Mouse (Mus musculus): ENCODE results near the gene Dnase1l1. TPM values are rescaled to one million over a fixed set of nuclear protein-coding genes. Genes with fewer than 3 reads are reported as not detected.

The Dnase1l1 gene
- 10.6 TPM for total RNA-seq (2023)

GRCm38 (mm10) chrX:74281732-74282394 lies at the start of gene Dnase1l1, which contains the start of gene Taz:
Dnase1l1 (minus strand) TSS chrX:74282337.
Taz (plus strand) TSS chrX:74281912.

GRCm38 (mm10) chrX:74328725-74329161 lies 46.6 kb upstream of the Dnase1l1 start, which contains the start of gene Plxna3:
Plxna3 (plus strand) TSS chrX:74329066.

GRCm38 (mm10) chrX:74312540-74313464 lies 30.7 kb upstream of the Dnase1l1 start, which contains the start of gene Fam50a:
Fam50a (plus strand) TSS chrX:74313033.

GRCm38 (mm10) chrX:74304867-74305700 lies 22.9 kb upstream of the Dnase1l1 start, which contains the start of gene Gdi1:
Gdi1 (plus strand) TSS chrX:74304998.

GRCm38 (mm10) chrX:74296538-74297448 lies 14.7 kb upstream of the Dnase1l1 start, which contains the start of gene Atp6ap1:
Atp6ap1 (plus strand) TSS chrX:74297097.

GRCm38 (mm10) chrX:74270062-74270901 lies 11.9 kb downstream of the Dnase1l1 start, which contains the start of gene Rpl10:
Rpl10 (plus strand) TSS chrX:74270812.

GRCm38 (mm10) chrX:74254153-74254887 lies 27.8 kb downstream of the Dnase1l1 start, which contains the start of gene Emd:
Emd (plus strand) TSS chrX:74254687.

GRCm38 (mm10) chrX:74249615-74250014 lies 32.5 kb downstream of the Dnase1l1 start, which contains the start of gene Flna:
Flna (minus strand) TSS chrX:74249820.

Other genes with a start within 250 kb of the Dnase1l1 start
- gene Opn1mw, start 154.9 kb downstream of the Dnase1l1 start, total RNA-seq (2023), result not detected
- gene Mecp2, start 147.0 kb downstream of the Dnase1l1 start, total RNA-seq (2023), result 49.3 TPM
- gene Tex28, start 114.5 kb downstream of the Dnase1l1 start, total RNA-seq (2023), result not detected
- gene Tktl1, start 105.1 kb downstream of the Dnase1l1 start, total RNA-seq (2023), result not detected
- 638 TPM for gene Flna, start 32.5 kb downstream of the Dnase1l1 start, total RNA-seq (2023)
- 81.9 TPM for gene Emd, start 27.6 kb downstream of the Dnase1l1 start, total RNA-seq (2023)
- gene Rpl10, start 11.5 kb downstream of the Dnase1l1 start, total RNA-seq (2023), result 757 TPM
- gene Taz, start 425 bp downstream of the Dnase1l1 start, total RNA-seq (2023), result 59.6 TPM
- gene Atp6ap1, start 14.8 kb upstream of the Dnase1l1 start, total RNA-seq (2023), result 111 TPM
- 179 TPM for gene Gdi1, start 22.7 kb upstream of the Dnase1l1 start, total RNA-seq (2023)
- gene Fam50a, start 30.7 kb upstream of the Dnase1l1 start, total RNA-seq (2023), result 69.5 TPM
- gene Plxna3, start 46.7 kb upstream of the Dnase1l1 start, total RNA-seq (2023), result 8.1 TPM
- 12.4 TPM for gene Lage3, start 71.3 kb upstream of the Dnase1l1 start, total RNA-seq (2023)
- 25.0 TPM for gene Ubl4a, start 90.9 kb upstream of the Dnase1l1 start, total RNA-seq (2023)
- gene Slc10a3, start 91.0 kb upstream of the Dnase1l1 start, total RNA-seq (2023), result 15.4 TPM
- gene Fam3a, start 110.9 kb upstream of the Dnase1l1 start, total RNA-seq (2023), result 16.0 TPM
- 59.5 TPM for gene Ikbkg, start 111.0 kb upstream of the Dnase1l1 start, total RNA-seq (2023)
- gene G6pdx, start 146.9 kb upstream of the Dnase1l1 start, total RNA-seq (2023), result 21.2 TPM
- gene Gm6880, start 199.1 kb upstream of the Dnase1l1 start, total RNA-seq (2023), result not detected